Mouse (Mus musculus) midbrain, embryonic 11.5 days (tissue): ENCODE data around the gene Eef1akmt2. TPM values are rescaled to one million over a fixed set of nuclear protein-coding genes. Genes with fewer than 3 reads are reported as not detected.
A peak's percentile ranks its signal among the peaks of the same experiment; 100 is the strongest.

Experiments used
- ATAC-seq: fragments of 200-750 bp; cut with Nextera tagmentation; 2 replicates; pipeline ENCODE4 v1.8.0; 2017; ENCODE audit warnings: moderate TSS enrichment, moderate library complexity; ENCODE audit not compliant: low FRiP score
- DNase-seq: peaks from one replicate; pipeline ENCODE4 v3.0.0; 2015; ENCODE audit warnings: low spot score; ENCODE audit errors: missing footprints
- H3K27ac ChIP-seq: fragments of 300-500 bp; sonication (generic); 2 replicates; pipeline ENCODE4 v1.5.1; 2014; ENCODE audit warnings: low read depth, low read length
- H3K27me3 ChIP-seq: fragments of 300-500 bp; sonication (generic); 2 replicates; pipeline ENCODE4 v1.6.1; 2014; ENCODE audit warnings: mild to moderate bottlenecking, low read length, moderate library complexity, mixed read lengths; ENCODE audit not compliant: control insufficient read depth, insufficient read depth
- H3K36me3 ChIP-seq: fragments of 300-500 bp; sonication (generic); 2 replicates; pipeline ENCODE4 v1.6.1; 2014; ENCODE audit warnings: mild to moderate bottlenecking, low read length, moderate library complexity, mixed read lengths; ENCODE audit not compliant: control insufficient read depth, insufficient read depth
- H3K4me1 ChIP-seq: fragments of 300-500 bp; sonication (generic); 2 replicates; pipeline ENCODE4 v1.6.1; 2014; ENCODE audit warnings: low read length; ENCODE audit not compliant: control insufficient read depth, insufficient read depth
- H3K4me2 ChIP-seq: fragments of 300-500 bp; sonication (generic); 2 replicates; pipeline ENCODE4 v1.6.1; 2014; ENCODE audit warnings: mild to moderate bottlenecking, moderate library complexity
- H3K4me3 ChIP-seq: fragments of 300-500 bp; sonication (generic); 2 replicates; pipeline ENCODE4 v1.5.1; 2014; ENCODE audit warnings: low read depth, low read length
- H3K9ac ChIP-seq: fragments of 300-500 bp; sonication (generic); 2 replicates; pipeline ENCODE4 v1.6.1; 2014; ENCODE audit warnings: low read length
- H3K9me3 ChIP-seq: fragments of 300-500 bp; sonication (generic); 2 replicates; pipeline ENCODE4 v1.6.1; 2016; ENCODE audit warnings: low read length; ENCODE audit not compliant: control insufficient read depth
- WGBS: fragments of 180-500 bp; shearing (Covaris S2); extraction: QIAGEN DNeasy Blood & Tissue Kit; methylation state at CpG from one replicate; pipeline ENCODE4 v1.1.7; 2014; 5-methylcytosine and 5-hydroxymethylcytosine counted together
- polyA plus RNA-seq: library from polyadenylated mRNA; unstranded; fragments of >200 nt; fragmentation: Nextera tagmentation; extraction: Ambion mirVana; gene quantifications from 2 replicates; pipeline ENCODE4 v1.2.1, GENCODE M21; 2014

The Eef1akmt2 gene
- polyA plus RNA-seq, 1 experiment from 2014 or later: 90.3 TPM

- Histone ChIP-seq H3K9me3 (no peaks in the 10 kb centered on the region), H3K27me3 (no peaks in the 10 kb centered on the region), H3K4me1 (no peaks in the 10 kb centered on the region), H3K27ac (no peak overlapping the region), H3K4me2 (no peak overlapping the region), H3K9ac (no peak overlapping the region), H3K36me3 (peaks cover 28% of the 10 kb centered on the region), H3K4me3 (no peak overlapping the region)
- DNase-seq (no peak), ATAC-seq (no peak)
- 67% methylated on average over 2 of the region's 2 CpGs for WGBS
Measured at GRCm38 (mm10) chr7:132882343-132882742, 29.9 kb upstream of the Eef1akmt2 start.

DNA sequence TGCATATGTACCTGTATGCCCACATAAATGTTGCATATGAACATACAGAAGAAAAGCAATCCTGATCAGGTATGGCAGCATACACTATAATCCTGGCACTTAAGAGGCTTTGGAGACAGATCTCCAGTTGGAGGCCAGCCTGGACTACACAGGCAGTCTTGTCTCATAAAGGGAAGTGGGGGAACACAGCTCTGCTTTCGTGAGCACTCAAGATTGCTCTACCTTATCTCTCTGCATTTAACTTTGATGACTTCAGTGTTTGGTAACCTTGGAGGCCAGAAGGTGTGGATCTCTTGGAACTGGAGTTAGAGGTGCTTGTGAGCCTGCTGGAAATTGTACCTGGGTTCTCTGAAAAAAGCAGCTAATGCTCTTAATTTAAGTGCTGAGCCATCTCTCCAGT is 27.8 kb upstream of the Eef1akmt2 start:
- Histone ChIP-seq H3K4me1 (no peaks in the 10 kb centered on the region), H3K27me3 (no peaks in the 10 kb centered on the region), H3K9ac (no peak overlapping the region), H3K9me3 (no peaks in the 10 kb centered on the region), H3K4me2 (no peak overlapping the region), H3K4me3 (no peak overlapping the region), H3K27ac (no peak overlapping the region), H3K36me3 (peaks cover 41% of the 10 kb centered on the region)
- ATAC-seq (no peak), DNase-seq (no peak)
- WGBS: 86% methylated on average over 1 of the region's 1 CpGs

DNA sequence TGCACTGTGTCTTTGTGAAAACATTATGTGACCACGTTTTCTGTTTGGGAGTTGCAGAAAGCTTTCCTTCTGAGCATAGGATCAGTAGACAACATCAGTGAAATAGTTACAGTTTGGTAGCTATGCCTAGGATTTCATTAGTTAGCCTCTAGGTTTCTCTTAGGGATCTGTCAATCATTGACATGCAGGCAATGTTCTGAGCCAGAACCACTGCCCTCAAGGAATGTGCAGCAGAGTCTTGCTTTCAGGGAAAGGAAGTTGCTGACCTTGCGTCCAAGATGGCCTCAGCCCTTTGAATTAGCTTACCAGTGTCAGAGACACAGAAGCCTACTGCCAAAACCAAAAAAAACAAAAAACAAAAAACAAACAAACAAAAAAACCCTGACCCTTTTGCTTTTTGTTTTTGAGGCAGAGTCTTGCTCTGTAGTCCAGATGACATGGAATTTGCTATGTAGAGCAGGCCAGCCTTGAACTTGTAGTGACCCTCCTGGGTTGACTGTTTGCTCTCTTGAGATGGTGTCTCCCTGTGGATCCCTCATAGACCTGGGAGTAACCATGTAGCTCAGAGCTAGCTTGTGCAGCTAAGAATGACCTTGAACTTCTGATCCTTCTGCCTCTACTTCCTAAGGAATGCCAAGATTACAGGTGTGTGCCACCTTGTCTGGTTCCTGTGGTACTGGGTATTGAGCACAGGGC is 23.1 kb upstream of the Eef1akmt2 start:
- no peak overlapping the region for H3K4me2 ChIP-seq
- ATAC-seq (no peak), DNase-seq (no peak)
- H3K27me3 ChIP-seq: no peaks in the 10 kb centered on the region
- no peaks in the 10 kb centered on the region for H3K9me3 ChIP-seq
- no peak overlapping the region for H3K4me3 ChIP-seq
- H3K36me3 ChIP-seq: peaks cover 33% of the 10 kb centered on the region
- H3K9ac ChIP-seq: no peak overlapping the region
- H3K4me1 ChIP-seq: no peaks in the 10 kb centered on the region
- WGBS: 93% methylated on average over 2 of the region's 2 CpGs
- H3K27ac ChIP-seq: no peak overlapping the region

DNA sequence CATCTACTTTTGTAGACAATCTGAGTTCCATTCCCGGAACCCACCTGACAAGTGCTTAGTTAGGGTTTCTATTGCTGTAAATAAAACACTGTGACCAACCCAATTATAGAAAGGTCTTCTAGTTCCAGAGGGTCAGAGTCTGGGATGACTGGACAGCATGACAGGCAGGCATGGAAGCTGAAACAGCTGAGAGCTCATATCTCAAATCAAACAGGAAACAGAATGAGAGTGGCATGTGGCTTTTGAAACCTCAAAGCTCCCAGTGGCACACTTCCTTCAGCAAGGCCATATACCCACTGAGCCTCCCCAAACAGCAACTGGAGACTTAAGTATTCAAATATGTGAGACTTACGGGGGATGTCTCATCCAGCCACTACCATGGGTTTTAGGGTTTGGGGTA is 20.6 kb upstream of the Eef1akmt2 start:
- no peaks in the 10 kb centered on the region for H3K4me1 ChIP-seq
- 95% methylated on average over 2 of the region's 2 CpGs for WGBS
- ATAC-seq (no peak), DNase-seq (no peak)
- H3K4me3 ChIP-seq: no peak overlapping the region
- H3K27me3 ChIP-seq: no peaks in the 10 kb centered on the region
- no peak overlapping the region for H3K9ac ChIP-seq
- H3K9me3 ChIP-seq: no peaks in the 10 kb centered on the region
- no peak overlapping the region for H3K4me2 ChIP-seq
- peaks cover 21% of the 10 kb centered on the region for H3K36me3 ChIP-seq
- H3K27ac ChIP-seq: no peak overlapping the region

- DNase-seq: no peak
- no peaks in the 10 kb centered on the region for H3K4me1 ChIP-seq
- H3K4me2 ChIP-seq: no peak overlapping the region
- H3K27ac ChIP-seq: no peak overlapping the region
- no peak for ATAC-seq
- H3K27me3 ChIP-seq: no peaks in the 10 kb centered on the region
- no peak overlapping the region for H3K9ac ChIP-seq
- H3K36me3 ChIP-seq: no peaks in the 10 kb centered on the region; the same call in 1 of the 2 replicates
- 94% methylated on average over 9 of the region's 9 CpGs for WGBS
- no peaks in the 10 kb centered on the region for H3K9me3 ChIP-seq
- no peak overlapping the region for H3K4me3 ChIP-seq
Measured at GRCm38 (mm10) chr7:132866316-132866715, 13.8 kb upstream of the Eef1akmt2 start.

DNA sequence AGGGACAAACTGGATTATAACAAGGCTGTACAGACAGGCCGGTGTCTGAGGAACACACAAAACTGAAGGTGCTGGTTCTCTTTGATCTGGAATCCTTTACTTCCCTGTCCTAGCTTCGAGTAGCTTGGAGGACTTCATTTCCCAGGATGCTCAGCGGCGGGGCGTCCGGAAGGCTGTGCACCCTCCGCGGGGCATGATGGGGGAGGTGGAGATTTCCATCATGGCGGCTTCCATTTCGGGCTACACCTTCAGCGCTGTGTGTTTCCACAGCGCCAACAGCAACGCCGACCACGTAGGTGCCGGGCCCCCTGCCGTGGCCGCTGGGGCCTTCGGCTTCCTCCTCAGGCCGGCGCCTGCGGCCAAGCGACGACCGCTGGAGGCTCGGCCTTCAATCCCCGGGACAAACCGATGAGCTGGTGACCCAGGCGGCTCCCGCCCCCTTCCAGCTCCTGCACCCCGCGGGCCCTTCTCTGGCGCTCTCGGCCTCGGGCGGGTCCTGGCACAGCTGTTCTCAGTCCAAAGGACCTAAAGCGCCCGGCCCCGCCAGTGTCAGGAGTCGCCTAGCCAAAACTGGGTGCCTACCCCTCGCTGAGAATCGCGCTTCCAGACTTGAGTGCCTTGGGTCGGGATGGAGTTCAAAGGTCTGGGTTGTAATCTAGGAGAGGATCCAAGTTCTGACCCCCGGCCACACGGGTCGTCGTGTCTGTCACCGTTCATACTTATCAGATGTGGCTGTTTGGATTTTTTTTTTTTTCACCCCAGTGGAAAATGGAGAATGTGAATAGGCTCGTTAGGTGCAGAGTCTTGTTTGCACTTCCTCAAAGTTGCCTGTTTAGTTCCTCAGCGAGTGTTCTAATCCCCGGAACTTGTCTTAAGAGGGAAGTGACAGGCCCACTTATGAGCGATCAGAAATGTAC is 6.8 kb upstream of the Eef1akmt2 start, which contains the start of gene Abraxas2:
Gene Abraxas2 (plus strand): TSS at position 184 of the 917 bp plus-strand sequence.
- Histone ChIP-seq H3K27me3 (no peaks in the 10 kb centered on the region), H3K36me3 (no peaks in the 10 kb centered on the region), H3K9ac (peak within 1 kb of the TSS; percentile 88), H3K4me2 (peak within 1 kb of the TSS; percentile 75), H3K4me3 (peak within 1 kb of the TSS; percentile 96), H3K4me1 (peaks cover 7% of the 10 kb centered on the region), H3K27ac (peak within 1 kb of the TSS; percentile 51), H3K9me3 (no peaks in the 10 kb centered on the region)
- WGBS: under 1% methylated on average over 53 of the region's 53 CpGs
- peak; percentile 98 for DNase-seq
- ATAC-seq: peak; percentile 96

DNA sequence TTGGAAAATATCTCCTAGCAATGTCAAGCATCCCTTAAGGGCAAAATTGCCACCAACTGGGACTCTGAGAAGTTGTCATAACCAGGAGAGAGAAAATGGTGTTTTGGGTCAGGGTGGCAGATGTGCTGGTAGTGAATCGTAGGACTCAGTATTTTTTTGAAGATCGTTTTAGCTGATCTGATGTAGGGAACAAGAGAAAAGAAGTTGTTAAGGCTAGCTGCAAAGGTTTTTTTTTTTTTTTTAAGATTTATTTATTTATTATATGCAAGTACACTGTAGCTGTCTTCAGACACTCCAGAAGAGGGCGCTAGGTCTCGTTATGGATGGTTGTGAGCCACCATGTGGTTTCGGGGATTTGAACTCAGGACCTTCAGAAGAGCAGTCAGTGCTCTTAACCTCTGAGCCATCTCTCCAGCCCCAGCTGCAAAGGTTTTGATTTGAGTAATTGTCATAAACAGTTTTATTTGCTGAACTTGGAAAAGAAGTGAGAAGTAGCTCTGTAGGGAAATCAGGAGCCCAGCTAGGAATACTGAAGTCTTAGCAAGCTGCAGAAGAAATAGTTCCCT is 5.7 kb upstream of the Eef1akmt2 start:
- 73% methylated on average over 5 of the region's 5 CpGs for WGBS
- H3K4me1 ChIP-seq: peaks cover 7% of the 10 kb centered on the region
- H3K27me3 ChIP-seq: no peaks in the 10 kb centered on the region

DNA sequence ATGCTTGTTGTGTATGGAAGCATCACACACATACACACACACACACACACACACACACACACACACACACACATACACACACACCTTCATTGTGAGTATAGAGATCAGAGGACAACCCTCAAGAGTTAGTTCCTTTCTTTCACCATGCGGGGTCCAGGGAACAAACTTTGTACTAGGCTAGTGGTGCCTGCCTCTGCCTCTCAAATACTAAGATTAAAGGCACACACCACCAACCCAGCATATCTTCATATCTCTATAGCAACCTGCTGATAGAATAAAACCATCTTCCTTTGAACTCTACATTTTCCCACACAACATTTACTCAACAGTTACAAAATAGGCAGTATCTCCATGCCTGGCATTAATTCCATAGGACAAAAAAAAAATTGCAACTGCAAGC is 3.6 kb upstream of the Eef1akmt2 start:
- peaks cover 13% of the 10 kb centered on the region for H3K4me1 ChIP-seq
- DNase-seq (no peak), ATAC-seq (no peak)
- no peak overlapping the region for H3K9ac ChIP-seq
- H3K4me3 ChIP-seq: no peak overlapping the region
- H3K4me2 ChIP-seq: no peak overlapping the region
- no peaks in the 10 kb centered on the region for H3K36me3 ChIP-seq
- no peaks in the 10 kb centered on the region for H3K9me3 ChIP-seq
- no peaks in the 10 kb centered on the region for H3K27me3 ChIP-seq
- 68% methylated on average over 1 of the region's 1 CpGs for WGBS
- no peak overlapping the region for H3K27ac ChIP-seq

More for the DNA sequence above, 5.7 kb upstream of the Eef1akmt2 start:
- DNase-seq (no peak), ATAC-seq (no peak)
- Histone ChIP-seq H3K27ac (no peak overlapping the region), H3K9me3 (no peaks in the 10 kb centered on the region), H3K4me3 (no peak overlapping the region), H3K36me3 (no peaks in the 10 kb centered on the region), H3K9ac (no peak overlapping the region), H3K4me2 (no peak overlapping the region)

DNA sequence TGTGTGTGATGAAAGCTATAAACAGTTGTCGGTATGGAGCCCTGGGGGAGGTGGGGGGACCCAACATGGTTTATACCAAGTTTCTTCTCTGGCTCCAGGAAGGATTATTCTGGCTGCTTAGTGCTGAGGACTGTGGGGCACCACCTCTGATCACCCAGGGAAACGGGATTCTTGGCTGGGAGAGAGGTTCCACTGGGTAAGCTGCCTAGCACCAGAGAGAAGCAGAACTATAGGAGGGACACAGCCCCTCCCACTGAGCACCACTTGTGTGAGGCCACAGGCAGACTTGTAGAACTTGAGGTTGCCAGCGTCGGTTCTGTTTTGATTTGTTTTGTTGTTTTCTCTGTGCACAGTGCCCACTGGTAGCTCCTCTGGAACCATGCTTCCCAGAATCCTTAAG is 1.5 kb upstream of the Eef1akmt2 start:
- Histone ChIP-seq H3K9me3 (no peaks in the 10 kb centered on the region), H3K4me3 (no peak overlapping the region), H3K4me2 (no peak overlapping the region), H3K27me3 (no peaks in the 10 kb centered on the region), H3K9ac (no peak overlapping the region), H3K4me1 (peaks cover 6% of the 10 kb centered on the region), H3K36me3 (no peaks in the 10 kb centered on the region), H3K27ac (no peak overlapping the region)
- DNase-seq (no peak), ATAC-seq (no peak)
- WGBS: 69% methylated on average over 4 of the region's 4 CpGs
